Mouse (Mus musculus) intestine, postnatal 0 days (tissue): ENCODE results near the gene Gm9508. TPM values are rescaled to one million over a fixed set of nuclear protein-coding genes. Genes with fewer than 3 reads are reported as not detected.
A peak's percentile ranks its signal among the peaks of the same experiment; 100 is the strongest.
"Not testable (repeated sequence)": the region's sequence is repeated elsewhere in the genome, so short reads cannot be mapped to it uniquely, and the experiment has no call there.

Experiments
- ATAC-seq: fragments of 200-750 bp; cut with Nextera tagmentation; 2 replicates; pipeline ENCODE4 v1.8.0; 2017; ENCODE audit warnings: mild to moderate bottlenecking, moderate TSS enrichment, moderate library complexity
- H3K27ac ChIP-seq: fragments of 300-500 bp; sonication (generic); 2 replicates; pipeline ENCODE4 v1.5.1; 2014; ENCODE audit warnings: mild to moderate bottlenecking, low read depth, low read length, moderate library complexity
- H3K27me3 ChIP-seq: fragments of 300-500 bp; sonication (generic); replicated peaks from 2 replicates; pipeline ENCODE4 v1.6.1; 2014; ENCODE audit warnings: low read length, mixed read lengths; ENCODE audit not compliant: control insufficient read depth, insufficient read depth
- H3K36me3 ChIP-seq: fragments of 300-500 bp; sonication (generic); 2 replicates; pipeline ENCODE4 v1.6.1; 2014; ENCODE audit warnings: mild to moderate bottlenecking, moderate library complexity; ENCODE audit not compliant: control insufficient read depth, insufficient read depth
- H3K4me1 ChIP-seq: fragments of 300-500 bp; sonication (generic); replicated peaks from 2 replicates; pipeline ENCODE4 v1.6.1; 2014; ENCODE audit warnings: antibody characterized with exemption, low read length, mixed read lengths; ENCODE audit not compliant: control insufficient read depth, insufficient read depth
- H3K4me2 ChIP-seq: fragments of 300-500 bp; sonication (generic); replicated peaks from 2 replicates; pipeline ENCODE4 v1.6.1; 2014; ENCODE audit warnings: low read depth, mild to moderate bottlenecking, moderate library complexity
- H3K4me3 ChIP-seq: fragments of 300-500 bp; sonication (generic); 2 replicates; pipeline ENCODE4 v1.5.1; 2014; ENCODE audit warnings: low read depth, low read length
- H3K9ac ChIP-seq: fragments of 300-500 bp; sonication (generic); 2 replicates; pipeline ENCODE4 v1.6.1; 2014; ENCODE audit warnings: mild to moderate bottlenecking, low read depth, low read length
- H3K9me3 ChIP-seq: fragments of 300-500 bp; sonication (generic); 2 replicates; pipeline ENCODE4 v1.6.1; 2016; ENCODE audit warnings: mixed run types; ENCODE audit not compliant: control insufficient read depth
- CTCF ChIP-seq: sonication (generic); IDR thresholded peaks from 2 replicates; pipeline ENCODE4 v1.5.1; 2016; ENCODE audit warnings: low read depth, mild to moderate bottlenecking, control low read depth, antibody characterized with exemption, moderate library complexity
- WGBS: fragments of 180-500 bp; shearing (Covaris S2); extraction: QIAGEN DNeasy Blood & Tissue Kit; methylation state at CpG from one replicate; pipeline ENCODE4 v1.1.7; 2014; 5-methylcytosine and 5-hydroxymethylcytosine counted together
- polyA plus RNA-seq: library from polyadenylated mRNA; unstranded; fragments of >200 nt; fragmentation: Nextera tagmentation; extraction: Ambion mirVana; gene quantifications from 2 replicates; pipeline ENCODE4 v1.2.1, GENCODE M21; 2015

Gm9508 gene
- polyA plus RNA-seq, 1 experiment from 2014 or later: not detected

GRCm38 (mm10) chr10:77726186-77726585 is 29.2 kb upstream of the Gm9508 start, which contains the start of gene Gm10100:
TSS of gene Gm10100 (plus strand) at chr10:77726486.
- Histone ChIP-seq H3K36me3 (no peaks in the 10 kb centered on the region), H3K27me3 (no peaks in the 10 kb centered on the region), H3K4me1 (no peaks in the 10 kb centered on the region), H3K9me3 (no peaks in the 10 kb centered on the region), H3K27ac (no peak within 1 kb of the TSS), H3K4me2 (no peak within 1 kb of the TSS), H3K4me3 (no peak within 1 kb of the TSS), H3K9ac (no peak within 1 kb of the TSS)
- ATAC-seq: no peak
- no peak for TF ChIP-seq CTCF
- 28% methylated on average over 3 of the region's 3 CpGs for WGBS

GRCm38 (mm10) chr10:77724855-77725254 is 27.8 kb upstream of the Gm9508 start:
- H3K27me3 ChIP-seq: no peaks in the 10 kb centered on the region
- peak; percentile 31 for TF ChIP-seq CTCF
- no peaks in the 10 kb centered on the region for H3K36me3 ChIP-seq
- 79% methylated on average over 8 of the region's 8 CpGs for WGBS
- no peak overlapping the region for H3K4me3 ChIP-seq
- H3K4me2 ChIP-seq: no peak overlapping the region
- no peak for ATAC-seq
- no peak overlapping the region for H3K27ac ChIP-seq
- H3K4me1 ChIP-seq: no peaks in the 10 kb centered on the region
- H3K9ac ChIP-seq: no peak overlapping the region
- no peaks in the 10 kb centered on the region for H3K9me3 ChIP-seq

DNA sequence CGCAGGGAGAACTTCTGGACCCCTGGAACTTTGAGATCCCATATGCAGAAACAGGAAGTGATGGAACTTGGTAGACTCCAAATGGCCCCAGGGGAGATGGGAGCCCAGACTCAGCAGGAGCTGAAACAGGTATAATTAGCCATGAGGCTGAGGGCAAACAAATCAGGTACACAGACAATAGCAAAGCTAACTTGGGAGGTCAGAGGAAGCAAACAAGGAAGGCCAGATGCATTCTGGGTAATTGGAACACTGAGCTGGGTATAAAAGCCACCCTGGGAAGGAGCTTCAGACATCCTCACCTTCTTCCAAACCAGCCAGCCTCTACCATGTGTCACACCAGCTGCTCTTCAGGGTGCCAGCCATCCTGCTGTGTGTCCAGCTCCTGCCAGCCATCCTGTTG is 23.3 kb upstream of the Gm9508 start, which contains the start of gene Krtap12-1:
TSS of gene Krtap12-1 (plus strand) at position 301 of the 400 bp plus-strand sequence.
- H3K27me3 ChIP-seq, H3K4me1 ChIP-seq, ATAC-seq, H3K9ac ChIP-seq, H3K4me2 ChIP-seq, H3K36me3 ChIP-seq, H3K9me3 ChIP-seq, H3K27ac ChIP-seq, H3K4me3 ChIP-seq: not testable (repeated sequence)
- WGBS: 83% methylated on average over 1 of the region's 1 CpGs

DNA sequence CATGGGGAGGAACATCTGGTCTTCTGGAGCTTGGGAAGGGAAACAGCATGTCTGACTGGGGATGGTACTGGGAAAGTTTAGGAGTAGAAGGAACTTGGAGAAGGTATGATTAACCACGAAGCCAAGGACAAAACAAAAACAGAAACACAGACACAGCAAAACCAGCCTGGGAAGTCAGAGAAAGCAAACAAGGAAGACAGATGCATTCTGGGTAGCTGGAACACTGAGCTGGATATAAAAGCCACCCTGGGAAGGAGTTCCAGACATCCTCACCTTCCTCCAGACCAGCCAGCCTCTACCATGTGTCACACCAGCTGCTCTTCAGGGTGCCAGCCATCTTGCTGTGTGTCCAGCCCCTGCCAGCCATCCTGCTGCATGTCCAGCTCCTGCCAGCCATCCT is 18.5 kb upstream of the Gm9508 start, which contains the start of gene Gm10142:
TSS of gene Gm10142 (plus strand) at position 301 of the 400 bp plus-strand sequence.
- ATAC-seq: no peak
- no peak within 1 kb of the TSS for H3K4me3 ChIP-seq
- no peak within 1 kb of the TSS for H3K9ac ChIP-seq
- no peaks in the 10 kb centered on the region for H3K36me3 ChIP-seq
- no peaks in the 10 kb centered on the region for H3K4me1 ChIP-seq
- TF ChIP-seq CTCF: no peak
- H3K9me3 ChIP-seq: no peaks in the 10 kb centered on the region
- H3K27ac ChIP-seq: no peak within 1 kb of the TSS
- H3K27me3 ChIP-seq: no peaks in the 10 kb centered on the region
- no peak within 1 kb of the TSS for H3K4me2 ChIP-seq
- WGBS: 85% methylated on average over 1 of the region's 1 CpGs

- no peak for TF ChIP-seq CTCF
- no peaks in the 10 kb centered on the region for H3K9me3 ChIP-seq
- no peaks in the 10 kb centered on the region for H3K4me1 ChIP-seq
- H3K27ac ChIP-seq: no peak overlapping the region
- no peaks in the 10 kb centered on the region for H3K27me3 ChIP-seq
- H3K4me2 ChIP-seq: no peak overlapping the region
- no peak overlapping the region for H3K9ac ChIP-seq
- H3K4me3 ChIP-seq: no peak overlapping the region
- WGBS: 56% methylated on average over 4 of the region's 4 CpGs
- ATAC-seq: no peak
- H3K36me3 ChIP-seq: no peaks in the 10 kb centered on the region
These were observed 16.7 kb upstream of the Gm9508 start for GRCm38 (mm10) chr10:77713734-77714133.

GRCm38 (mm10) chr10:77711157-77711556 is 14.1 kb upstream of the Gm9508 start, which contains the start of gene Gm10024:
TSS of gene Gm10024 (plus strand) at chr10:77711457.
- not testable (repeated sequence) for H3K9ac ChIP-seq, ATAC-seq, H3K27ac ChIP-seq, H3K4me2 ChIP-seq, H3K9me3 ChIP-seq, H3K4me1 ChIP-seq, H3K4me3 ChIP-seq, H3K27me3 ChIP-seq, H3K36me3 ChIP-seq

- no peaks in the 10 kb centered on the region for H3K36me3 ChIP-seq
- TF ChIP-seq CTCF: no peak
- ATAC-seq: no peak
- no peaks in the 10 kb centered on the region for H3K9me3 ChIP-seq
- no peak overlapping the region for H3K4me2 ChIP-seq
- H3K9ac ChIP-seq: no peak overlapping the region
- H3K4me3 ChIP-seq: no peak overlapping the region
- H3K4me1 ChIP-seq: no peaks in the 10 kb centered on the region
- no peak overlapping the region for H3K27ac ChIP-seq
- no peaks in the 10 kb centered on the region for H3K27me3 ChIP-seq
- WGBS: 66% methylated on average over 3 of the region's 3 CpGs
These were observed 12.8 kb upstream of the Gm9508 start for GRCm38 (mm10) chr10:77709831-77710230.
